Mouse (Mus musculus) midbrain, postnatal 0 days (tissue): ENCODE measurements around the gene Ndufb6. TPM values are rescaled to one million over a fixed set of nuclear protein-coding genes. Genes with fewer than 3 reads are reported as not detected.

Experiments
- ATAC-seq: fragments of 200-750 bp; cut with Nextera tagmentation; 2 replicates; pipeline ENCODE4 v1.8.0; 2017; ENCODE audit warnings: moderate number of reproducible peaks, mild to moderate bottlenecking, moderate TSS enrichment, moderate library complexity; ENCODE audit not compliant: low FRiP score
- DNase-seq: peaks from one replicate; pipeline ENCODE4 v3.0.0-alpha.2; 2015; ENCODE audit warnings: low spot score
- H3K27ac ChIP-seq: fragments of 300-500 bp; sonication (generic); 2 replicates; pipeline ENCODE4 v1.5.1; 2014; ENCODE audit warnings: low read depth, mild to moderate bottlenecking, low read length, mixed read lengths
- H3K27me3 ChIP-seq: fragments of 300-500 bp; sonication (generic); 2 replicates; pipeline ENCODE4 v1.6.1; 2014; ENCODE audit warnings: low read length, control low read depth, mixed read lengths; ENCODE audit not compliant: insufficient read depth
- H3K36me3 ChIP-seq: fragments of 300-500 bp; sonication (generic); 2 replicates; pipeline ENCODE4 v1.6.1; 2014; ENCODE audit warnings: low read length, control low read depth, mixed read lengths; ENCODE audit not compliant: insufficient read depth
- H3K4me1 ChIP-seq: fragments of 300-500 bp; sonication (generic); 2 replicates; pipeline ENCODE4 v1.6.1; 2014; ENCODE audit warnings: mild to moderate bottlenecking, control low read depth, antibody characterized with exemption, low read length, mixed read lengths; ENCODE audit not compliant: insufficient read depth
- H3K4me2 ChIP-seq: fragments of 300-500 bp; sonication (generic); 2 replicates; pipeline ENCODE4 v1.6.1; 2014; ENCODE audit warnings: low read depth, mild to moderate bottlenecking, low read length, mixed read lengths; ENCODE audit not compliant: poor library complexity, severe bottlenecking
- H3K4me3 ChIP-seq: fragments of 300-500 bp; sonication (generic); 2 replicates; pipeline ENCODE4 v1.5.1; 2014; ENCODE audit warnings: low read depth, mild to moderate bottlenecking, low read length, moderate library complexity
- H3K9ac ChIP-seq: fragments of 300-500 bp; sonication (generic); replicated peaks from 2 replicates; pipeline ENCODE4 v1.6.1; 2014; ENCODE audit warnings: mild to moderate bottlenecking, low read length, moderate library complexity, mixed read lengths; ENCODE audit not compliant: poor library complexity, severe bottlenecking
- H3K9me3 ChIP-seq: fragments of 300-500 bp; sonication (generic); 2 replicates; pipeline ENCODE4 v1.6.1; 2016; ENCODE audit warnings: low read length, control low read depth
- CTCF ChIP-seq: IDR thresholded peaks from 2 replicates; pipeline ENCODE4 v1.5.1; 2016; ENCODE audit warnings: antibody characterized with exemption, mild to moderate bottlenecking
- WGBS: fragments of 180-500 bp; shearing (Covaris S2); extraction: QIAGEN DNeasy Blood & Tissue Kit; methylation state at CpG from one replicate; pipeline ENCODE4 v1.1.7; 2014; 5-methylcytosine and 5-hydroxymethylcytosine counted together
- polyA plus RNA-seq: library from polyadenylated mRNA; unstranded; fragments of >200 nt; fragmentation: Nextera tagmentation; extraction: Ambion mirVana; gene quantifications from 2 replicates; pipeline ENCODE4 v1.2.1, GENCODE M21; 2015
- total RNA-seq: library from RNA; depleted of rRNA; stranded (reverse); fragments of >200 nt; gene quantifications from 2 replicates; pipeline ENCODE4 v1.2.3, GENCODE M21; 2014

The Ndufb6 gene
- total and polyA plus RNA-seq, 2 experiments from 2014 or later: 174 to 399 TPM

GRCm38 (mm10) chr4:40244035-40244434 is 35.2 kb downstream of the Ndufb6 start:
- Histone ChIP-seq H3K9ac (no peak overlapping the region), H3K36me3 (no peaks in the 10 kb centered on the region), H3K9me3 (no peaks in the 10 kb centered on the region), H3K27ac (no peak overlapping the region), H3K4me3 (no peak overlapping the region), H3K4me1 (no peaks in the 10 kb centered on the region), H3K4me2 (no peak overlapping the region), H3K27me3 (no peaks in the 10 kb centered on the region)
- no peak for TF ChIP-seq CTCF
- ATAC-seq (no peak), DNase-seq (no peak)
- 85% methylated on average over 8 of the region's 8 CpGs for WGBS

- WGBS: 86% methylated on average over 4 of the region's 4 CpGs
- H3K36me3 ChIP-seq: no peaks in the 10 kb centered on the region
Measured at GRCm38 (mm10) chr4:40243006-40243405, 36.2 kb downstream of the Ndufb6 start.

DNA sequence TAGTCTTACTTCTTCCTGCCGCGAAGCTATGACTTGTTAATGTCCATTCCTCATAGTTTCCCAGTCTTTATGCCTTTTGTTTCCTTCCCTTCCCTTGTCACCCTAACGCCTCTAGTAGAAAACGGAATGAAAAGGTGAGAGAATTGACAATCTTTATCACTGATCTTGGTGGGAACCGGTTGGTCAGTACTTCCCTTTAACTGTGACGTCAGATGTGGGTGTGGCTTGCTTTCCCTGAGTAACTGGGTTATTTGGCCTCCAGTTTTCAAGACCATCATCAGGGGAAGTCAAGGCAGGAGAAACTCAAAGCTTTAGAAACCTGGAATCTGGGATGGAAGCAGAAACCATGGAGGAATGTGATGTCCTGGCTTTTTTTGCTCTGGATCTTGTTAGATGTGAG is 37.3 kb downstream of the Ndufb6 start:
- no peaks in the 10 kb centered on the region for H3K27me3 ChIP-seq
- H3K36me3 ChIP-seq: no peaks in the 10 kb centered on the region
- H3K4me1 ChIP-seq: no peaks in the 10 kb centered on the region
- DNase-seq: no peak
- H3K9ac ChIP-seq: no peak overlapping the region
- no peak overlapping the region for H3K27ac ChIP-seq
- no peak overlapping the region for H3K4me2 ChIP-seq
- WGBS: 58% methylated on average over 6 of the region's 6 CpGs
- ATAC-seq: no peak
- no peaks in the 10 kb centered on the region for H3K9me3 ChIP-seq
- no peak overlapping the region for H3K4me3 ChIP-seq
- TF ChIP-seq CTCF: no peak

More at GRCm38 (mm10) chr4:40243006-40243405, 36.2 kb downstream of the Ndufb6 start:
- Histone ChIP-seq H3K4me1 (no peaks in the 10 kb centered on the region), H3K27me3 (no peaks in the 10 kb centered on the region), H3K4me2 (no peak overlapping the region), H3K9ac (no peak overlapping the region), H3K27ac (no peak overlapping the region), H3K9me3 (no peaks in the 10 kb centered on the region), H3K4me3 (no peak overlapping the region)
- no peak for TF ChIP-seq CTCF
- ATAC-seq: no peak
- no peak for DNase-seq

DNA sequence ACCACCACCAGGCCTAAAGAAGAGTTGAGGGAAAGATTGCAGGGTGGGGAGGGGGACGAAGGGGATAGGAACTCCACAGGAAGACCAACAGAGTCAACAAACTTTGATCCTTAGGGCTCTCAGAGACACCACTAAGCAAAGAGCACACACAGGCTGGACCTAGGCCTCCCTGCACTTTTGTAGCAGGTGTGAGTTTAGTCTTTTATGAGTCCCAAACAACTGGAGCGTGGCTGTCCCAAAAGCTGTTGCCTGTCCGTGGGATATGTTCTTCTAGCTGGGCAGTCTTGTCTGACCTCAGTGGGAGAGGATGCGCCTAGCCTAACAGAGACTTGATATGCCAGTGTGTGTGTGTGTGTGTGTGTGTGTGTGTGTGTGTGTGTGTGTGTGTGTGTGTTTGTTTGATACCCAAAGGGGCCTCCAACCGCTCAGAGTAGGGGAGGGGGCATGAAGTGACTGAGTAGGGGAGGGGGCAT is 38.9 kb downstream of the Ndufb6 start:
- Histone ChIP-seq H3K4me2 (peak overlapping the region; percentile 67), H3K36me3 (no peaks in the 10 kb centered on the region), H3K27me3 (no peaks in the 10 kb centered on the region), H3K9me3 (no peaks in the 10 kb centered on the region), H3K4me3 (peak overlapping the region; percentile 39; the same call in 1 of the 2 replicates), H3K4me1 (no peaks in the 10 kb centered on the region), H3K9ac (no peak overlapping the region), H3K27ac (no peak overlapping the region)
- ATAC-seq (peak; percentile 27; the same call in 1 of the 2 replicates), DNase-seq (no peak)
- no peak for TF ChIP-seq CTCF
- WGBS: 52% methylated on average over 5 of the region's 5 CpGs

- no peaks in the 10 kb centered on the region for H3K36me3 ChIP-seq
- 0 out of 2 replicates have a peak within 1 kb of the TSS, but pooled peaks have one; percentile 15 for H3K9ac ChIP-seq
- ATAC-seq (peak; percentile 49; the same call in 1 of the 2 replicates), DNase-seq (peak; percentile 33)
- TF ChIP-seq CTCF: no peak
- WGBS: 4% methylated on average over 32 of the region's 35 CpGs
- H3K4me3 ChIP-seq: peak within 1 kb of the TSS; percentile 39
- H3K27ac ChIP-seq: no peak within 1 kb of the TSS
- no peaks in the 10 kb centered on the region for H3K4me1 ChIP-seq
- H3K9me3 ChIP-seq: no peaks in the 10 kb centered on the region
- peak within 1 kb of the TSS; percentile 67 for H3K4me2 ChIP-seq
- H3K27me3 ChIP-seq: no peaks in the 10 kb centered on the region
Measured at GRCm38 (mm10) chr4:40239409-40240271, 39.6 kb downstream of the Ndufb6 start, which contains the start of gene Ddx58. TSS of gene Ddx58 (minus strand) at chr4:40239828.
